Mouse (Mus musculus) testis, postnatal 14 days (tissue): Measurements from ENCODE around the gene Defb35.
A peak's percentile ranks its signal among the peaks of the same experiment; 100 is the strongest.
"Not testable (repeated sequence)": the region's sequence is repeated elsewhere in the genome, so short reads cannot be mapped to it uniquely, and the experiment has no call there.

Experiments
- DNase-seq: peaks from one replicate; pipeline ENCODE4 v3.0.0; 2021; ENCODE audit warnings: low spot score

Gene Defb35

DNA sequence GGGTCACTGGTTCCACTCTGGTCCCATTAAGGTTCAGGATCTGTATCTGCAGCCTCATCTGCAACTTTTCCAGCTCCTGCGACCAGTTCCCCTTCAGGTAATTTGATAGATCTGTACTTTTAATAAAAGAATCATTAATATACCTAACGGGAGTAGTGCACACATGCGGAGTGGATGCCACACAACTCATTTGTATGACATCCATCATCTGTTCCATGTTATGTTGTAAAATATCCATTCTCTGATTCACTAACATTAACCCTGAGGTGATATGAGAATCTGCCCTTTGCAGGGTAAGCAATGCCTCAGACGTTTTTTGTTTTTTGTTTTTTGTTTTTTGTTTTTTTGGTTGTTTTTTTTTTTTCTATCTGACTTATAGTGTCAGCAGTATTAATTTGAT lies at the start of gene Defb35:
Defb35 (plus strand) TSS at position 301 of the 400 bp plus-strand sequence.
- DNase-seq: not testable (repeated sequence)

DNA sequence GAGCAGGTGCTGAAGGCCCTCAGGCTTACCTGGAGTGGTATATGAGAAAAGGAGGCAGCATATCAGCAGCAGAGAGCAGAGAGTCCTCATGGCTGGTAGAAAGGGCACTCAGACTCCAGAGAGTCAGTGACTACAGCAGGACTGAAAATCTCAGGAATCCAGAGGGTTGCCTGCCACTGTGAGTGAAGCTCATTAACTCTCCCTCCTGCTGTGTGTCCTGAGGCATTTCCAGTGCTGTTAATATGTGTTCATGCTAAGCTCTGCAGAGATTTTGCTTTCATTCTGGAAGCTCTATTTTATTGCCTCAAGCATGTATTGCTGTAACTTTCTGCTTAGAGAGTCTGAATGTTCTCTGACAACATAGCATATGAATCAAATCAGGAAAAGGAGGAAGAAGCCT lies 31.9 kb upstream of the Defb35 start, which contains the start of gene Defb11:
Defb11 (minus strand) TSS at position 123 of the 400 bp plus-strand sequence.
- not testable (repeated sequence) for DNase-seq

DNA sequence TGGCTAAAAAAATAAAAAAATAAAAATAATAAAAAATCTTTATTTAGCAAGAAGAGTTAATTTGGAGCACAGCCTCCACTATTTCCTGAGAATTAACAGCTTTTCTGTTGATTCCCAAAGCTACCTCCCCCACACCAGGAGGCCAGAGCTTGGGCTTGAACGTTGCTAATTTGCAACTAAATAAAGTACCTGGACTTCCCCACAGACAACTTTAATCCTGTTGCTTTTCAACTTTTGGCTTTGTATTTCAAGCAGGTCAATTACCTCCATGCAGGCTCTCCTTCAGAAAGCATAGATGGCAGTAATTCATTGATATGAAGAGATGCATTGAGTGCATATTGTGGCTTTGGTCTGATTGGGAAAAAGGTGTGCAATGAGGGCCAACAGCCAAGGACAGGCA lies 26.2 kb upstream of the Defb35 start:
- DNase-seq: no peak

DNA sequence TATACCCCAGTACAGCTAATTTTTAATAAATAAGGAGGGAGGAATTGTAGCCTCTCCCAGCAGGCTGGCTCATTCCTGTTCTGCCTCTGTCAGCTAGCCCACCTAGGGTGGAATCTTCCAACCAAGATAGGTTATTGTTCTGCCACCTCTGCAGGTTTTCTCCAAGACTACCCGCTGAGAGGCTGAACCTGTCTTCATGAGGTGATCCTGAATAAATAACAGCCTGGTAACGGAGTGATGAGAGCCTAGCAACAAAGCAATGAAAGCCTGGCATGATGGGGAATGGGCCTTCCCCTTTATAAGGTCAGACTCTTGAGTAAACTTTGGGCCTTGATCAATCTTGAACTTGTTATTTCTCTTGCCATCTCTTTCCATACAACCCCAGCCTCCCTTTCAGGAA lies 25.6 kb upstream of the Defb35 start:
- DNase-seq: no peak

- no peak for DNase-seq
Measured at GRCm38 (mm10) chr8:21915625-21916024, 22.5 kb upstream of the Defb35 start.

- not testable (repeated sequence) for DNase-seq
Measured at GRCm38 (mm10) chr8:21930754-21931153, 7.4 kb upstream of the Defb35 start.

GRCm38 (mm10) chr8:21932610-21933009 lies 5.5 kb upstream of the Defb35 start, which contains the start of gene Defb15:
TSS of gene Defb15 (minus strand) at chr8:21932710.
- no peak for DNase-seq

GRCm38 (mm10) chr8:21946462-21946861 lies 8.3 kb downstream of the Defb35 start, which contains the start of gene Defb13:
TSS of gene Defb13 (plus strand) at chr8:21946762.
- DNase-seq: no peak

- no peak for DNase-seq
Measured at GRCm38 (mm10) chr8:21947311-21948017, 9.3 kb downstream of the Defb35 start.

DNA sequence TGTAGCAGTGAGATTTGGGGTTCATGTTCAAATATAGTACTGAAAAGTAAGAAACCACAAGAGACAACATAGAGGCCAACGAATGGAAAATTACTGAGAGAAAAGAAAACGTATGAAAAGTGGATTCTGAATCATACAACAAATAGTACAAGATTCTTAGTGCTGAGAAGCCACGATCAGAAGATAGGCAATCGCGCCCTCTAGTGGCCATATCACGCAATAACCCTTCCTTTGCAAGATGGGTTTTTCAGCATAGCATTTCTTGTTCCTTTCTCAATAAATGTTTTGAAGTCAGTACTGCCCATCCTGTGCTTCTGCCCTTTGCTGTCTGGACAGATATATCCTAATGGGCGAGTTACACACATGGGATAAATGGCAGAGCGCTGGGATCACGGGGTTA lies 17.2 kb downstream of the Defb35 start:
- DNase-seq: peak; percentile 13

- DNase-seq: no peak
Measured at GRCm38 (mm10) chr8:21956336-21956735, 18.2 kb downstream of the Defb35 start.

GRCm38 (mm10) chr8:21958414-21958813 lies 20.3 kb downstream of the Defb35 start, which contains the start of gene Fam90a1a:
TSS of gene Fam90a1a (plus strand) at chr8:21958714.
- no peak for DNase-seq

DNA sequence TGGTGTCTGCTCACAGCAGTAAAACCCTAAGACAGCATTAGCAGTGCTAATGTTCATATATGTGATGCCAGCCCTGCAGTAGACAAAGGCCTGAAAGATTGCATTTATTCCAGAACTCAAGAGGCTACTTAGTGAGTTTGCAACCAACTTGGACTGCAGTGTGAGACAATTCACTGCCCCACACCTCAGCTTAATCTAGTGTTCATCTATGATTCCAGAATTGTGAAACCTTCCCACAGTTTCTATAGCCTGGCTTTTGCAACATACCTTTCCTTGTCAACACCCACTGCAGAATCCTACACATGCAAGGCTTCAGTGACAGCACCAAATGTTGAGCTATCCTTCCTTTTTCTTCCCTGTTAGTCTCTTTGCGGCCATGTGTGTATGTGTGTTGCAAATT lies 28.5 kb downstream of the Defb35 start:
- no peak for DNase-seq

GRCm38 (mm10) chr8:21969475-21969874 lies 31.3 kb downstream of the Defb35 start, which contains the start of gene Ccdc70:
TSS of gene Ccdc70 (plus strand) at chr8:21969775.
- DNase-seq: no peak

GRCm38 (mm10) chr8:21978193-21978592 lies 40.0 kb downstream of the Defb35 start:
- DNase-seq: no peak

GRCm38 (mm10) chr8:21981664-21982337 lies 43.6 kb downstream of the Defb35 start:
- DNase-seq: no peak
